8 mouse cellular contexts compared by ENCODE assay signal in genomic region chr4:41527996-41528395, GRCm38 (mm10). TPM values are rescaled to one million over a fixed set of nuclear protein-coding genes. Genes with fewer than 3 reads are reported as not detected.
DNase-seq lines count a peak whose midpoint lies in the region; ATAC-seq lines count a peak whose summit lies in the region.

No protein-coding gene starts in this region.

- no peak for ATAC-seq in cerebellum, adult (ENCODE audit: insufficient number of reproducible peaks, low FRiP score, low TSS enrichment)

- intact Hi-C loops in heart, postnatal 36 days (cut with DNase I) = no loop called here

- peak; percentile 51 for DNase-seq in cerebellum, adult 11 months
- peak; percentile 71 for DNase-seq in adrenal gland, postnatal 14 days
- DNase-seq in gastrocnemius, postnatal 10 days = peak; percentile 38
- DNase-seq in kidney, postnatal 36 days = peak; percentile 89 to 90
- DNase-seq in thymus, postnatal 14 days = no peak
- no peak for DNase-seq in heart, postnatal 36 days
- DNase-seq in frontal cortex, postnatal 25 days (ENCODE audit: low spot score in 2 of 2) = no peak

RNA-seq across cellular contexts. Expression of gene 1110017D15Rik, which starts 10.9 kb away (rescaled TPM):
- 0.41 and 0.94 TPM in 2 replicates for total RNA-seq in adrenal gland, postnatal 14 days (2021)
- under 1 TPM in 1 of 2 experiments, not detected in 1; 0.36 TPM for total RNA-seq in gastrocnemius, postnatal 10 days (2021)
- total RNA-seq in heart, postnatal 36 days (2021) = under 1 TPM in 1 of 2 experiments, not detected in 1; 0.43 TPM

RNA-seq across cellular contexts. Expression of gene AI464131, which starts 25.1 kb away (rescaled TPM):
- 8.9 and 10.7 TPM in 2 replicates for total RNA-seq in adrenal gland, postnatal 14 days (2021)
- 10 to 100 TPM; 75.2 to 77.4 TPM for total RNA-seq in gastrocnemius, postnatal 10 days (2021)
- total RNA-seq in heart, postnatal 36 days (2021) = 10 to 100 TPM; 11.6 to 11.8 TPM

RNA-seq across cellular contexts. Expression of gene Fam219a, which starts 41.3 kb away (rescaled TPM):
- total RNA-seq in adrenal gland, postnatal 14 days (2021) = 18.1 and 18.2 TPM in 2 replicates
- 10 to 100 TPM; 19.2 to 20.4 TPM for total RNA-seq in gastrocnemius, postnatal 10 days (2021)
- 10 to 100 TPM; 14.7 to 15.1 TPM for total RNA-seq in heart, postnatal 36 days (2021)

RNA-seq across cellular contexts. Expression of gene Dnaic1, which starts 41.6 kb away (rescaled TPM):
- 0.34 and 2.2 TPM in 2 replicates for total RNA-seq in adrenal gland, postnatal 14 days (2021)
- under 1 TPM; 0.56 to 0.63 TPM for total RNA-seq in gastrocnemius, postnatal 10 days (2021)
- total RNA-seq in heart, postnatal 36 days (2021) = 1 to 10 TPM; 2.6 to 3.7 TPM

Comparison
In these comparisons a context has a peak if more than half of its experiments do, and no peak if none do; other contexts are left out.
1. DNase-seq: peak in cerebellum, adult 11 months (single experiment), adrenal gland, postnatal 14 days (single experiment), gastrocnemius, postnatal 10 days (single experiment) and kidney, postnatal 36 days (2 of 2); none in thymus, postnatal 14 days (single experiment), heart, postnatal 36 days (0 of 2) and frontal cortex, postnatal 25 days (0 of 2).